Mouse (Mus musculus) 3134 (cell line): ENCODE measurements around the gene Ntn4.

Source experiments
- DNase-seq: peaks from one replicate; pipeline ENCODE4 v3.0.0-alpha.2; 2011; ENCODE audit warnings: low spot score; ENCODE audit not compliant: insufficient read length; ENCODE audit errors: extremely low read depth

Ntn4 gene

GRCm38 (mm10) chr10:93721625-93722337 lies 81.3 kb downstream of the Ntn4 start:
- no peak for DNase-seq

DNA sequence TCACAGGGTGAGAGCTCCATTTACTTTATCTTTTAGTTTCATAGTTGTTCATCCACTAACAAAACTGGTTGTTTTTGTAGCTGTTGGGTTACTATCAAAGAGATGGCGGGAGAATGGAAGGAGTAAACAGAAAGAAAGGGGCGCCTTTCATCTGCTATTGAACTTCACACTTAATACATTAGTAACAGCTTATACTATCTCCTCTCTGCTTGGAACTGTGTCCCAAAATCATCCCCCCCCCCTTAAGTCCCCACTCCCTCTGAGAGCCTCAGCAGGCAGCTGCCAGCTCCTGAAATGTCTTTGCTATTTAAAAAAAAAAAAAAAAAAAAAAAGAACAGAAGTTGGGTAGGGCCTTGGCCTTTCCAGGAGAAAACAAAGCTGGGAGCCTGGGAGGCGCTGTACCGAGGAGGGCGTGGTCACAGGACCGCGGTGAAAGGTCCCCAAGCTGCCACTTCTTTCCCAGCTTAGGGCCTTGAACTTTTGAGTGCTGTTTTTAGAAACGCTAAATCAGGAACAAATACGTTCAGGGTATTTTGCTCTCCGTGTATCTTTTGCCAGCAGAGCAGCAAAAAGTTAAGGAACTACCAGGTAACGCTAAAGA lies 83.6 kb downstream of the Ntn4 start:
- DNase-seq: no peak

DNA sequence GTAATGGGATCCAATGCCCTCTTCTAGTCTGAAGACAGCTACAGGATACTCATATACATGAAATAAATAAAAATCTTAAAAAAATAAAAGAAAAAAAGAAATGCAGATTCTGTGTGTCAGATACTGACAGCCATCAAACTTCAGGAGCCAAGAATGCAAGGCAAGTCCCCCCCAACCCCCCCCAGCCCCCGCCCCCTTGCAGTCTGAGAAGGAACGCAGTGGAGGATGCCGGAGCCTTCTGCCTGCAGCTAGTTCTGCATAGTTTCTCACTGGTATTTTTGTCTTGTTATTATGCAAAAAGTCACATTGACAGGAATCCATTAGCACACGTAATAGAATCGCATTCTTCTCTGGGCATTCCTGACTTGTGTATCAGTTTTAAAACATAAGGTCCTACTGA lies 87.7 kb downstream of the Ntn4 start:
- no peak for DNase-seq

DNA sequence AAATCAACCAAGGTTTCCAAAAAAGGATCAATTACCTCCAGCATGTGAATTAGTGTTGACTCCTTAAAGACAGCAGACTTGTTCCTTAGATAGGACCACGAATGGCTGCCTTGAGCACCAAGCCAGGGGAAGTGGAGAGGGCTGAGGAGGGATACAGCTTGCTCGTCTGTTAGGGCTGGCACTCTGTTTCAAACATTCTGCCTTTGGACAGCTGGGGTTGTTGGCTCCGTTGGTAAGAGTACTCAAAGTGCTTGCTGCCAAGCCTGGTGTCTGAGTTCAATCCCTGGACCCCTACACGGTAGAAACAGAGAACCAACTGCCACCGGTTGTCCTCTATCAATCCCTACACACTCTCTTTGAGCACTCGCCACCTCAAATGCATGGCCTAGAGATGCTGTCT lies 90.0 kb downstream of the Ntn4 start:
- no peak for DNase-seq

GRCm38 (mm10) chr10:93731248-93731691 lies 90.8 kb downstream of the Ntn4 start:
- DNase-seq: no peak

GRCm38 (mm10) chr10:93736114-93736645 lies 95.7 kb downstream of the Ntn4 start:
- DNase-seq: no peak

- DNase-seq: no peak
Measured at GRCm38 (mm10) chr10:93737080-93737479, 96.6 kb downstream of the Ntn4 start.

- no peak for DNase-seq
Measured at GRCm38 (mm10) chr10:93741446-93742096, 101.1 kb downstream of the Ntn4 start.

DNA sequence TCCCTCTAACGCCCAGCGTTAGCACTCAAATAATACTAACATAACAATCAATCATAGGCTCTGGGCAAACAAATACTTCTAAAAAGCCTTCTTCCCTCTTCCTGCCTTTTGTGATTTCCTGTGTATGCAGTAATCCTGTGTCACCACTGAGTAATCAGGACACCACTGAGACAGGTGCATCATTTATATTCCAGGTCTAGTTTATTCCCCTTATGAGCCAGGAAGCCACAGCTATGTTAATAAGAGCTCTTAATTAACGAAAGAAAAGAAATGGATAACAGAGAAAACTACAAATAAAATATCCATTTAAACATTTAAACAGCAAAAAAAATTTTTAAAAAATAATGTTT lies 101.6 kb downstream of the Ntn4 start:
- DNase-seq: no peak

GRCm38 (mm10) chr10:93742598-93742997 lies 102.1 kb downstream of the Ntn4 start:
- DNase-seq: no peak

DNA sequence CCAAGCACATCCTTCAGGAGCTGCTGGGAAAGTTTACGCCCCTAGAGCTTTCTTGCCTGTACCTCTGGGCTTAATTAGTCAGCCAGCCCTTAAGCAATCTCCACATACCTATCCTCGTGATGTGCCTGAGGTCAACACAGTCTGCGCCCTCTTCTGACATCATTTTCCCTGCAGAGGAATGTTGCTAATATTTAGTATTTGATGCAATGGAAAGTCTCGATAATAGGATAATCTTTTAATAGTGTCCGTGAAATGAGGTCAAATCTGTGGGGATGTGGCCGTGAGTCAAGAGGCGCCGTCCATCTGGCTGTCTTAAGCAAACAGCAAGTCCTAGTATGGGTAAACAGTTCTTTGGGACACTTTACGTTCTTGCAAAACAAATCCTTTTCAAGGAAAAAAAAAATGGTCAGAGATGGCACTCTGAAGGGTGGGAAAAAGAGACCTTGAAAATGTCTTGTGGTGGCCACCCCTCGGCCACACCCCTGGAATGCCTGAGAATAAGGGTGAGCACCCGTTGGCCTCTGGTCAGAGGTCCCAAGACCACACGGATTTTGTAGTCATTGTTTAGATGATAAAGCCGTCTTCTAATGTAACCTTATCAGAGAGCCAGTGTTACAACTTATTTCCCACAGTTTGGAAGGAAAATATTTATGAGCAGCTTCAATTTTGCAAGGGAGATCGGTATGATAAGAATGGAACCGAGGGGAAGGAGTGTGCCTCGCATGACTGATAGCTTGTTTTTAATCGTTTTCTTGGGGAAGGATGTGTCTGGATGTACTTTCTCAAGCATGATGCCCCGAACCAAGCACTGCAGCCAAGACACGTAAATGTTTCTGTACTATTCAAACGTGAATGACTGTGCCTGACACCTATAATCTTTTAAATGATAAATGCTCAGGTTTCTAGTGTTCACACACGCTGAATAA lies 109.0 kb downstream of the Ntn4 start:
- peak; percentile 41 for DNase-seq

DNA sequence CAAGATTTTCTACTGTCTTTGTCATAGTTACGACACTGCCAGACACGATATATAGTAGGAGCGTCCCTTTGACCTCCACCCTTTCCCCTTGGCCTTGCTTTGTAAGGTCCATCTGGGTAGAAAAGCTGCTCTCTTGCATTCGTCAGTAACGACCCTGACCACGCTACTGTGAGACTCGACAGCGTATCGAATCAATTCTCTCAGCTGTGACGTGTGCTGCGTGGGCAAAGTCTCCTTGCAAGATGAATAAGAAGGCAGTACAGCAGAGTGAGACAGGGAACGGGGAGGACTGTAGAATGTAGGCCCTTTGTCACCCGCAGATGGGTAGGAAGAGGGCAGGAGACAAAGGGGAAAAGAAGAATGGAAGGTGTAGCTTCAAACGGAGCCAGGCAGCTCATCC lies 110.8 kb downstream of the Ntn4 start:
- DNase-seq: no peak

DNA sequence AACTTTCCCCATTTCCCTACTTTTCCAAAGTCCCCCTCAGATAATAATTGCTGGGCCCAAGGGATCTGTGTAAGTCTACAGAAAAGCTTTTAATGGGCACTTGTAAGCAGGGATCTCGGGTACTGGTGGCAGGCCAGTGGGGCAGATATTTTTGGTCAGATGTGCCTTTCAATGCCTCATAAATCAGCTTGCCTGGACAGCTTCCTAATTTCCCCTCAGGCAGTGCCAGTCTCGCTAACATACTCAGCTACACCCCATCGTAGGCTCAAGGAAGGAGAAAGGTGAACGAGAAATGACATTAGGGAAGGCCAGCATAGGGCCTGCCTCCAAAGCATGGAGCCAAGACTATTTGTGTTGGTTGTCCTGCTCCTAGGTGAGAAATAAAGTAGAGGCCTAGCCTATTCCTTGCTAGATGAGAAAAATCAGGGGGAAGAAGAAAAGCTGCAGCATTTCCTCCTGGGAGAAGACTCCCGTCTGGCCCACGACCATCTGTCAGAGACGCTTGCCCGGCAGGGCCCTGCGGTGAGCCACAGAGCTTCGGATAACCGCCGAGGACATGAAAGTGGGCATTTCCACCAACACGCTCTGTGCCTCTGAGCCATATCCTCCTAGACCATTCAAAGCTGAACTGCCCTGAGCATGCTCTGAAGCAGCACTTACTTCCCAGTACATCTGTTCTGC lies 113.4 kb downstream of the Ntn4 start:
- DNase-seq: no peak

GRCm38 (mm10) chr10:93756211-93756610 lies 115.7 kb downstream of the Ntn4 start:
- no peak for DNase-seq

DNA sequence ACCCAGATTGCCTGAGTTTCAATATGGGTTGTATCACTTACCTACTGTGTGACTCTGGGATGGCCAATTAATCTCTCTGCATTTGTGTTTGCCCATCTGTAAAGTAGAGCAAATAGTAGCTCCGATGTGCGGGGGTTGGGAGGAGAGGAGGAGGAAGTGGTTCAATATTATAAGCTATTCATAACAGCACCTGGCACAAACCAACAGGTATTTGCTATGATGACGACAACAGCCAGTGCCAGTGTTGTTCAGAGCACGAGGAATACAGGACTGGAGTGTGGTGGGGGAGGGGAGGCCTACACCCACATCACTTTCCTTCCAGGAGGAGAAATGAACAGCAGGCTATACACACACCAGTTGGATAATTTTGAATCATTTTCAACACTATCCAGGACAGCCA lies 119.2 kb downstream of the Ntn4 start:
- no peak for DNase-seq

GRCm38 (mm10) chr10:93760429-93760828 lies 119.9 kb downstream of the Ntn4 start:
- DNase-seq: no peak

DNA sequence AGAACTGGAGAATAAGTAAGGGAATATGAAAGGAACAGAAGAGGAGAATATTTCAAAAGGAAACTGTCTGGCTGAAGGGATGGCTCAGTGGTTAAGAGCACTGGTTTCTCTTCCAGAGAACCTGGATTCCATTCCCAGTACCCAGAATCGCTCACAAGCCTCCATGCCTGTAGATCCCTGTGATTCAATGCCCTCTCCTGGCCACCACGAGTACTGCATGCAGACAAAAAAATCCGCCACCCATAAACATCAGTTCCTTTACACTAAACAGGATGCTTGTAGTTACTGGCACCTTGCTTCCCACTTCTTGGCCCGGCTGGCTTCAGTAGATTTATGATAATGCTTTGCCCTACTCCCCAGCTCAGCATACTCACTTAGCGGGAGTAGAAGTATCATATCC lies 122.6 kb downstream of the Ntn4 start:
- peak; percentile 15 for DNase-seq

GRCm38 (mm10) chr10:93766221-93766620 lies 125.7 kb downstream of the Ntn4 start:
- DNase-seq: no peak

DNA sequence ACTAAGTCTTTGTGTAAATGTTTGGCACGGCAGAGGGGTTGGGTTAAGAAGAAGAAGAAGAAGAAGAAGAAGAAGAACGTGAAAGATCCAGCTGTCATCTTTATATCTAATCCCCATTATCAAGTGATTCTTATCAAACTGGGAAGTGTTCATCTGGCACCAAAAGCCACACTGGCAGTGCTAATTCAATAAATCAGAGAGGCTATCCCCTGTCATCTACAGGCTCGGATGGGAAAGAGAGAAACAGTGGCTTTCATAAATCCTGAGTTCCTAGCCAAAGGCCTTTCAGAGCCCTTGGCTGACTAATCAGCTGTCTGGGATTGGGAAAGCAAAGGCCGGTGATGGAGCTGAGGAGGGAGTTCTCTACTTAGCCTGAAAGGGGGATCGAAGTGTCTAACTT lies 126.8 kb downstream of the Ntn4 start:
- DNase-seq: no peak

GRCm38 (mm10) chr10:93768222-93768621 lies 127.7 kb downstream of the Ntn4 start:
- DNase-seq: no peak
